In genomic region chr7:16012576-16013263, GRCm38 (mm10) we compare ENCODE assay signal across 9 mouse cellular contexts. TPM values are rescaled to one million over a fixed set of nuclear protein-coding genes. Genes with fewer than 3 reads are reported as not detected.
DNase-seq lines count a peak whose midpoint lies in the region; ATAC-seq and TF ChIP-seq lines count a peak whose summit lies in the region.
"Had no signal": no experiment of that assay in that cellular context is flagged by ENCODE, and none has a peak within 500 bp of the region (broad histone marks: within the 10 kb centered on the region; RNA-seq: fewer than 3 reads in every experiment).

No protein-coding gene starts in this region.

- H3K27ac ChIP-seq in intestine, postnatal 0 days (ENCODE audit: low read depth, low read length) = no peak overlapping the region
- H3K27ac ChIP-seq in intestine, embryonic 16.5 days (ENCODE audit: low read length) = no peak overlapping the region

- TF ChIP-seq CTCF in intestine, postnatal 0 days (IDR thresholded peaks at IDR 0.05; ENCODE audit: low read depth) = peak; percentile 72

- H3K4me2 ChIP-seq in intestine, postnatal 0 days (replicated peaks; ENCODE audit: low read depth) = no peak overlapping the region
- no peak overlapping the region for H3K4me2 ChIP-seq in intestine, embryonic 16.5 days (ENCODE audit: low read depth, low read length)

- no peaks in the 10 kb centered on the region for H3K9me3 ChIP-seq in intestine, postnatal 0 days (ENCODE audit: control insufficient read depth)
- H3K9me3 ChIP-seq in intestine, embryonic 16.5 days (ENCODE audit: control insufficient read depth, low read length) = no peaks in the 10 kb centered on the region

- H3K36me3 ChIP-seq in intestine, postnatal 0 days (ENCODE audit: control insufficient read depth, insufficient read depth) = no peaks in the 10 kb centered on the region; the same call in 1 of the 2 replicates
- no peaks in the 10 kb centered on the region for H3K36me3 ChIP-seq in intestine, embryonic 16.5 days (ENCODE audit: control insufficient read depth, insufficient read depth, low read length)

- peak; percentile 42; the same call in 1 of the 2 replicates for ATAC-seq in intestine, postnatal 0 days
- ATAC-seq in intestine, embryonic 16.5 days = no peak
- ATAC-seq in common myeloid progenitor, adult 5-6 weeks (replicated peaks; ENCODE audit: low read depth, poor library complexity, severe bottlenecking) = peak; percentile 62

- DNase-seq in ES-CJ7 (ENCODE audit: low read depth, low spot score) = peak; percentile 43
- DNase-seq in kidney, postnatal 4 days = peak; percentile 64 to 71
- DNase-seq in testis, postnatal 10 days (ENCODE audit: low spot score) = peak; percentile 78
- no peak for DNase-seq in right cerebral cortex, postnatal 14 days
- DNase-seq in frontal cortex, postnatal 14 days (ENCODE audit: low spot score in 2 of 2) = no peak

- H3K27me3 ChIP-seq in intestine, postnatal 0 days (replicated peaks; ENCODE audit: control insufficient read depth, insufficient read depth, low read length) = no peaks in the 10 kb centered on the region
- H3K27me3 ChIP-seq in intestine, embryonic 16.5 days (replicated peaks; ENCODE audit: control insufficient read depth, insufficient read depth, low read length) = no peaks in the 10 kb centered on the region

- H3K9ac ChIP-seq in intestine, postnatal 0 days (ENCODE audit: low read depth, low read length) = no peak overlapping the region
- H3K9ac ChIP-seq in intestine, embryonic 16.5 days (ENCODE audit: low read depth, low read length) = no peak overlapping the region

- H3K4me3 ChIP-seq in intestine, postnatal 0 days (ENCODE audit: low read depth, low read length) = no peak overlapping the region
- no peak overlapping the region for H3K4me3 ChIP-seq in intestine, embryonic 16.5 days (ENCODE audit: low read length)

- peaks cover 7% of the 10 kb centered on the region; the same call in 1 of the 2 replicates for H3K4me1 ChIP-seq in intestine, postnatal 0 days (replicated peaks; ENCODE audit: control insufficient read depth, insufficient read depth, low read length)
- H3K4me1 ChIP-seq in intestine, embryonic 16.5 days (ENCODE audit: control insufficient read depth, insufficient read depth, low read length) = peaks cover 5% of the 10 kb centered on the region; the same call in 1 of the 2 replicates

- WGBS in intestine, postnatal 0 days = 71% methylated on average over 11 of the region's 11 CpGs
- 76% methylated on average over 11 of the region's 11 CpGs for WGBS in intestine, embryonic 16.5 days

RNA-seq across cellular contexts. Expression of gene Bicra, which starts 35.0 kb away (rescaled TPM):
- 1.6 and 1.7 TPM in 2 replicates for polyA plus RNA-seq in intestine, postnatal 0 days (2015; fragmentation: Nextera tagmentation; extraction: Ambion mirVana)
- polyA plus RNA-seq in intestine, embryonic 16.5 days (2015; fragmentation: Nextera tagmentation; extraction: Ambion mirVana) = 3.7 and 4.0 TPM in 2 replicates
- total RNA-seq in common myeloid progenitor, adult 5-6 weeks (2017) = 1.2 and 2.5 TPM in 2 replicates

RNA-seq across cellular contexts. Expression of gene Ehd2, which starts 45.4 kb away (rescaled TPM):
- 29.3 and 30.9 TPM in 2 replicates for polyA plus RNA-seq in intestine, postnatal 0 days (2015; fragmentation: Nextera tagmentation; extraction: Ambion mirVana)
- polyA plus RNA-seq in intestine, embryonic 16.5 days (2015; fragmentation: Nextera tagmentation; extraction: Ambion mirVana) = 48.1 and 50.9 TPM in 2 replicates
- total RNA-seq in common myeloid progenitor, adult 5-6 weeks (2017) = 1.0 and 1.9 TPM in 2 replicates

RNA-seq across cellular contexts. Expression of gene Zfp541, which starts 48.9 kb away (rescaled TPM):
- 0.14 TPM in 1 of 2 replicates, not detected in the other for polyA plus RNA-seq in intestine, postnatal 0 days (2015; fragmentation: Nextera tagmentation; extraction: Ambion mirVana)
- 0.07 and 0.21 TPM in 2 replicates for polyA plus RNA-seq in intestine, embryonic 16.5 days (2015; fragmentation: Nextera tagmentation; extraction: Ambion mirVana)
- total RNA-seq in common myeloid progenitor, adult 5-6 weeks (2017) = not detected in 2 replicates
- polyA plus RNA-seq: large intestine, adult 2 months had no signal

Comparison
In these comparisons a context has a peak if more than half of its experiments do, and no peak if none do; other contexts are left out.
1. DNase-seq: peak in ES-CJ7 (single experiment), kidney, postnatal 4 days (2 of 2) and testis, postnatal 10 days (single experiment); none in right cerebral cortex, postnatal 14 days (single experiment) and frontal cortex, postnatal 14 days (0 of 2).